Mouse (Mus musculus) frontal cortex, postnatal 10 days (tissue): ENCODE results near the gene Srebf2.

ENCODE experiments used
- DNase-seq, 2 experiments: peaks; one replicate each; pipeline ENCODE4 v3.0.0; 2022; ENCODE audit warnings: low spot score in 2 of 2, mixed read lengths in 1 of 2

Gene Srebf2

GRCm38 (mm10) chr15:82207105-82207459 is 60.1 kb downstream of the Srebf2 start:
- no peak for DNase-seq

- no peak for DNase-seq
These were observed 60.7 kb downstream of the Srebf2 start for GRCm38 (mm10) chr15:82207504-82208219.

GRCm38 (mm10) chr15:82208307-82208706 is 61.3 kb downstream of the Srebf2 start:
- no peak for DNase-seq

- DNase-seq, result no peak
These were observed 62.5 kb downstream of the Srebf2 start for GRCm38 (mm10) chr15:82209295-82210050.

GRCm38 (mm10) chr15:82210801-82211200 is 63.8 kb downstream of the Srebf2 start:
- DNase-seq, result no peak

- no peak for DNase-seq
These were observed 64.3 kb downstream of the Srebf2 start for GRCm38 (mm10) chr15:82211281-82211680.

GRCm38 (mm10) chr15:82211911-82212751 is 65.2 kb downstream of the Srebf2 start:
- DNase-seq, result no peak

GRCm38 (mm10) chr15:82212752-82213063 is 65.7 kb downstream of the Srebf2 start, which contains the start of gene Shisa8:
Gene Shisa8, minus strand, starts transcription at chr15:82212815.
- no peak for DNase-seq

GRCm38 (mm10) chr15:82213222-82213621 is 66.2 kb downstream of the Srebf2 start:
- no peak for DNase-seq

- no peak for DNase-seq
These were observed 68.5 kb downstream of the Srebf2 start for GRCm38 (mm10) chr15:82215332-82216046.

- no peak for DNase-seq
These were observed 69.3 kb downstream of the Srebf2 start for GRCm38 (mm10) chr15:82216142-82216827.

GRCm38 (mm10) chr15:82217039-82217438 is 70.1 kb downstream of the Srebf2 start:
- DNase-seq, result no peak

GRCm38 (mm10) chr15:82217980-82218379 is 71.0 kb downstream of the Srebf2 start:
- DNase-seq, result no peak

GRCm38 (mm10) chr15:82218778-82219666 is 72.0 kb downstream of the Srebf2 start:
- DNase-seq, result no peak

- DNase-seq, result no peak
These were observed 73.2 kb downstream of the Srebf2 start for GRCm38 (mm10) chr15:82220003-82220675.

GRCm38 (mm10) chr15:82221104-82221860 is 74.3 kb downstream of the Srebf2 start:
- no peak for DNase-seq

GRCm38 (mm10) chr15:82223251-82223650 is 76.3 kb downstream of the Srebf2 start:
- no peak for DNase-seq

- DNase-seq, result no peak
These were observed 76.9 kb downstream of the Srebf2 start, which contains the start of gene Tnfrsf13c for GRCm38 (mm10) chr15:82223657-82224601. Gene Tnfrsf13c, minus strand, starts transcription at chr15:82224369.
